Mouse (Mus musculus): ENCODE results near the gene Fblim1. TPM values are rescaled to one million over a fixed set of nuclear protein-coding genes. Genes with fewer than 3 reads are reported as not detected.
A peak's percentile ranks its signal among the peaks of the same experiment; 100 is the strongest.

The Fblim1 gene
- polyA plus RNA-seq, 1 experiment = 1.3 TPM

- H3K4me1 ChIP-seq (ENCODE audit: control insufficient read depth, insufficient read depth, low read length) = no peaks in the 10 kb centered on the region
- TF ChIP-seq POLR2A (IDR thresholded peaks at IDR 0.05; ENCODE audit: extremely low read depth, insufficient read depth, low read length) = no peak
- TF ChIP-seq CTCF (IDR thresholded peaks at IDR 0.05; ENCODE audit: extremely low read depth, insufficient read depth, low read length) = no peak
Measured at GRCm38 (mm10) chr4:141628661-141629060, 22.8 kb upstream of the Fblim1 start.

GRCm38 (mm10) chr4:141627502-141627901 is 21.6 kb upstream of the Fblim1 start:
- H3K27ac ChIP-seq (ENCODE audit: insufficient read depth, low read length) = no peak overlapping the region
- H3K4me1 ChIP-seq (ENCODE audit: control insufficient read depth, insufficient read depth, low read length) = no peaks in the 10 kb centered on the region
- TF ChIP-seq CTCF (IDR thresholded peaks at IDR 0.05; ENCODE audit: extremely low read depth, insufficient read depth, low read length) (no peak), POLR2A (IDR thresholded peaks at IDR 0.05; ENCODE audit: extremely low read depth, insufficient read depth, low read length) (no peak)
- no peak overlapping the region for H3K4me3 ChIP-seq (ENCODE audit: insufficient read depth, low read length)

More at GRCm38 (mm10) chr4:141628661-141629060, 22.8 kb upstream of the Fblim1 start:
- no peak overlapping the region for H3K27ac ChIP-seq (ENCODE audit: insufficient read depth, low read length)
- no peak overlapping the region for H3K4me3 ChIP-seq (ENCODE audit: insufficient read depth, low read length)

- H3K4me3 ChIP-seq (ENCODE audit: insufficient read depth, low read length) = no peak overlapping the region
- no peaks in the 10 kb centered on the region for H3K4me1 ChIP-seq (ENCODE audit: control insufficient read depth, insufficient read depth, low read length)
- TF ChIP-seq POLR2A (IDR thresholded peaks at IDR 0.05; ENCODE audit: extremely low read depth, insufficient read depth, low read length) = no peak
- TF ChIP-seq CTCF (IDR thresholded peaks at IDR 0.05; ENCODE audit: extremely low read depth, insufficient read depth, low read length) = no peak
- no peak overlapping the region for H3K27ac ChIP-seq (ENCODE audit: insufficient read depth, low read length)
Measured at GRCm38 (mm10) chr4:141625774-141626550, 20.1 kb upstream of the Fblim1 start.

- TF ChIP-seq POLR2A (IDR thresholded peaks at IDR 0.05; ENCODE audit: extremely low read depth, insufficient read depth, low read length) = no peak
- peak; percentile 56 for TF ChIP-seq CTCF (IDR thresholded peaks at IDR 0.05; ENCODE audit: extremely low read depth, insufficient read depth, low read length)
- no peak overlapping the region for H3K4me3 ChIP-seq (ENCODE audit: insufficient read depth, low read length)
- no peak overlapping the region for H3K27ac ChIP-seq (ENCODE audit: insufficient read depth, low read length)
- no peaks in the 10 kb centered on the region for H3K4me1 ChIP-seq (ENCODE audit: control insufficient read depth, insufficient read depth, low read length)
Measured at GRCm38 (mm10) chr4:141624983-141625773, 19.3 kb upstream of the Fblim1 start.

GRCm38 (mm10) chr4:141624134-141624533 is 18.2 kb upstream of the Fblim1 start:
- Histone ChIP-seq H3K4me1 (ENCODE audit: control insufficient read depth, insufficient read depth, low read length) (no peaks in the 10 kb centered on the region), H3K27ac (ENCODE audit: insufficient read depth, low read length) (no peak overlapping the region; the same call in 1 of the 2 replicates), H3K4me3 (ENCODE audit: insufficient read depth, low read length) (no peak overlapping the region)
- TF ChIP-seq POLR2A (IDR thresholded peaks at IDR 0.05; ENCODE audit: extremely low read depth, insufficient read depth, low read length) = no peak
- no peak for TF ChIP-seq CTCF (IDR thresholded peaks at IDR 0.05; ENCODE audit: extremely low read depth, insufficient read depth, low read length)

- H3K27ac ChIP-seq (ENCODE audit: insufficient read depth, low read length) = no peak within 1 kb of the TSS; the same call in 1 of the 2 replicates
- no peaks in the 10 kb centered on the region for H3K4me1 ChIP-seq (ENCODE audit: control insufficient read depth, insufficient read depth, low read length)
- TF ChIP-seq POLR2A (IDR thresholded peaks at IDR 0.05; ENCODE audit: extremely low read depth, insufficient read depth, low read length) (peak; percentile 50), CTCF (IDR thresholded peaks at IDR 0.05; ENCODE audit: extremely low read depth, insufficient read depth, low read length) (no peak)
- H3K4me3 ChIP-seq (ENCODE audit: insufficient read depth, low read length) = peak within 1 kb of the TSS; percentile 24; the same call in 1 of the 2 replicates
Measured at GRCm38 (mm10) chr4:141623666-141624065, 17.8 kb upstream of the Fblim1 start, which contains the start of gene Slc25a34. TSS of gene Slc25a34 (minus strand) at chr4:141623821.

- Histone ChIP-seq H3K27ac (ENCODE audit: insufficient read depth, low read length) (no peak overlapping the region), H3K4me3 (ENCODE audit: insufficient read depth, low read length) (peak overlapping the region; percentile 24; the same call in 1 of the 2 replicates), H3K4me1 (ENCODE audit: control insufficient read depth, insufficient read depth, low read length) (no peaks in the 10 kb centered on the region)
- TF ChIP-seq CTCF (IDR thresholded peaks at IDR 0.05; ENCODE audit: extremely low read depth, insufficient read depth, low read length) = no peak
- TF ChIP-seq POLR2A (IDR thresholded peaks at IDR 0.05; ENCODE audit: extremely low read depth, insufficient read depth, low read length) = no peak
Measured at GRCm38 (mm10) chr4:141623037-141623436, 17.1 kb upstream of the Fblim1 start.

GRCm38 (mm10) chr4:141622580-141622979 is 16.7 kb upstream of the Fblim1 start:
- H3K4me1 ChIP-seq (ENCODE audit: control insufficient read depth, insufficient read depth, low read length) = no peaks in the 10 kb centered on the region
- no peak overlapping the region for H3K4me3 ChIP-seq (ENCODE audit: insufficient read depth, low read length)
- H3K27ac ChIP-seq (ENCODE audit: insufficient read depth, low read length) = no peak overlapping the region
- TF ChIP-seq POLR2A (IDR thresholded peaks at IDR 0.05; ENCODE audit: extremely low read depth, insufficient read depth, low read length) = no peak
- TF ChIP-seq CTCF (IDR thresholded peaks at IDR 0.05; ENCODE audit: extremely low read depth, insufficient read depth, low read length) = no peak

GRCm38 (mm10) chr4:141622091-141622490 is 16.2 kb upstream of the Fblim1 start:
- TF ChIP-seq CTCF (IDR thresholded peaks at IDR 0.05; ENCODE audit: extremely low read depth, insufficient read depth, low read length) (no peak), POLR2A (IDR thresholded peaks at IDR 0.05; ENCODE audit: extremely low read depth, insufficient read depth, low read length) (no peak)
- H3K4me3 ChIP-seq (ENCODE audit: insufficient read depth, low read length) = no peak overlapping the region
- no peaks in the 10 kb centered on the region for H3K4me1 ChIP-seq (ENCODE audit: control insufficient read depth, insufficient read depth, low read length)
- H3K27ac ChIP-seq (ENCODE audit: insufficient read depth, low read length) = no peak overlapping the region

Data from cortical plate, adult 2 months (tissue).